Mouse (Mus musculus): ENCODE data around the gene Serpina5. TPM values are rescaled to one million over a fixed set of nuclear protein-coding genes. Genes with fewer than 3 reads are reported as not detected.
A peak's percentile ranks its signal among the peaks of the same experiment; 100 is the strongest.
"Not testable (repeated sequence)": the region's sequence is repeated elsewhere in the genome, so short reads cannot be mapped to it uniquely, and the experiment has no call there.

Gene Serpina5
- total RNA-seq (2021) = not detected
- long read RNA-seq, experiment 1 = 0 reads
- long read RNA-seq, experiment 2 = 0 reads

DNA sequence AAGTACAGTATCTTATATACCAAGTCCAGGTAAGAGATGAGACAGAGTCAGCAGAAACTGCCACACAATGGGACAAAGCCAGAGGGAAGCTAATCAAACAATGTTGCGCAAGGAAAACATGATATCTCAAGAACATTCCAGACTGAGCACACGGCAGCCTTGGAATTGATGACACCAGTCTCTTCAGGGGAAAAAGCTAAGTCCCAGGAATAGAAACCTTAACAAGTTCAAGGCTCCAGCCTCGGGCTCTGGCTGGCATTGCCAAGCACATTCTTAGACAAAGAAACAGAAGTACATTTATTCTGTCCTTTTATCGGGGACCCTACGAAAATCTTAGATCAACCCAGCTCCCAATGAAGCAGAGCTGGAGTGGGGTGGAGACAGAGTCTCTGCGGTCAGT is at the start of gene Serpina5:
Gene Serpina5 (plus strand): TSS at position 346 of the 400 bp plus-strand sequence.
- DNase-seq = no peak

DNA sequence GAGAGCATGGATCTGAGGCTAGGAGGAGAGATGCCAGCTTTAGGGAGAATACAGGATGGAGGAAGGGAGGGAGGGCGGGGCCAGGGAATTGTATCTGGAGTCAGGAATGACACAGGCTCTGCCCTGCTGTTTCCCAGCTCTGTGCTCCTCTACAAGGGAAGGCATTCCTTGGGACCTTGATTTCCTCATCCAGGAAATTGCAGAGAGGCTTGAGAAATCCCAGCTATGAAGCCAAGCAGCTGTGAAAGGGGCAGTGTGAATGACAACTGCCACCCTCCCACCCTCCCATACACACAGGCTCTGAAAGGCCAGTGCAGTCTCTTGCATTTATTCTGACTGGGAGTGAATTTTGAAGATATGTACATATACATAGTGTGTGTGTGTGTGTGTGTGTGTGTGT is 46.9 kb upstream of the Serpina5 start:
- no peak for DNase-seq

- DNase-seq = no peak
Observed at GRCm38 (mm10) chr12:104055755-104056154, 45.2 kb upstream of the Serpina5 start.

- no peak for DNase-seq
Observed at GRCm38 (mm10) chr12:104057050-104057449, 43.9 kb upstream of the Serpina5 start.

DNA sequence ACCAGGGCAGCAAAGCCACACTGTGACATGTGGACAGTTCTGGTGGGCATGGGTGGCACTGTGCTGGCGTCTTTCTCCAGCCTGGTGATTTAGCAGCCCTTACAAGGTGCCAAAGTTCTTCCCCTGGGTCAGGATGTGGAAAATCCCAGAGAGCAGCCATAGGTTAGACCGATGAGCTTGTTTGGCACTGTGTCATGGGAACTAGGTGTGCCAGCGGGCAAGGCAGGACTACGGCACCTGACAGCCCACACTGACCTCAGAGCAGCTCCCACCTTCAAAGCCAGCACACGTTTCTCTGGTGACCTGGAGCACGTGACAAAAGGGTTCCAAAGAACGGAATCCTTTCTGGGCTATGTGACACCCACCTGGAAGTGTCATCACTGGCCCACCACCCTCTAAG is 43.4 kb upstream of the Serpina5 start:
- no peak for DNase-seq

- no peak for DNase-seq
Observed at GRCm38 (mm10) chr12:104060126-104060525, 40.8 kb upstream of the Serpina5 start.

DNA sequence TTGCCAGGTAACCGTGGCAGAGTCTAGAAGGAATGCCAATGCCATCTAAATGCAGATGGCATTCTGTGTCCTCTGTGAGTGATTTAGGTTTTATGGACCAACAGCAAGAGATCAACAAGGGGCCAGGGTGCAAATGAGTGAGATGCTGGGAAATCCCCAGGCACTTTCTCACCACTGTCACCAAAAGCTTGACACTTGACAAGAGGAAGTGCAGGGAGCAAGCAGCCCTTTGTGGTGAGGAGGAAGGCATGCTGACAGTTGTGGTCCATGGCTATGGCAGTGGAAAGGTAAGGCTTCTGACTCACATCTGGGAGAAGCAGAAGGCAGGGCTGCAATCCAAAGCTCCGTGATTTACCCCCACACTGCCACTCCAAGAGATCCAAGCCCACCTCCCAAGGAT is 39.1 kb upstream of the Serpina5 start:
- no peak for DNase-seq

GRCm38 (mm10) chr12:104064532-104064931 is 36.4 kb upstream of the Serpina5 start:
- DNase-seq = no peak

- DNase-seq = no peak
Observed at GRCm38 (mm10) chr12:104064996-104065395, 35.9 kb upstream of the Serpina5 start.

DNA sequence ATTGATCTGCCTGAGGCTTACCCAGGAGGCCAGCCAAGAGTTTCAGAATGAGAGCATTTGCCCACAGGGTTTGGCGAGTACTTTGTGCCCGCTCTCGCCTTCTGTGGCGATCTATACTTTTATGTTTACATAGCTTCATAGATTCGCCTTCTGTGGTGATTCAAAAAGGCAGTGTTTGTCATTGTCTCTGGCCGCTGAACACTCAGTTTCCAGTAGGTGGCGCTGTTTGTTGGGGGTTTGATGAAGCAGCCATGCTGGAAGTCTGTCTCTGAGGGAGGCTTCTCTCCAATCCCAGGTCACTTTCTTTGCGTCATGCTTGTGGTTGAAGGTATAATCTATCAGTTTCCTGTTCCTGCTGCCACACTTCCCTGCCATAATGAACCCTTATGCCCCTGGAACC is 34.7 kb upstream of the Serpina5 start:
- peak; percentile 54 for DNase-seq

GRCm38 (mm10) chr12:104067549-104067948 is 33.4 kb upstream of the Serpina5 start:
- DNase-seq = peak; percentile 46

DNA sequence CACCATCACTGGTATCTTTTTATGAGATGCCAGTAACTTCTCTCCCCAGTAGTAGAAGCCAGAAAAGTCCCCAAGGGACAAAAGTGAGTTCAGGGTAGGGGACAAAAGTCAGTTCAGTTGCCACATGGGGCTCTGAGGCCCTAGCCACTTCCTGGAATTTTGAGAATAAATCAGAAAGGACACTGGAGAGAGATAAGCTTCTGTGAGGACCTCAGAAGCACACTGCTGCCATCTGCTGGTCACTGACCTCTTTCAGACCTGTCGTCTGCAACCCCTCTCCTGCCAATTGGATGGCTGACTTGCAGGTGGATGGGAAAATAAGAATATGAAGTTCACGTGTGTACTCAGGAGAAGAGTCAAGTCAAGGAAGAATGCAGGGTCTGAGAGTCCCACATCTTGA is 31.3 kb upstream of the Serpina5 start:
- peak; percentile 82 for DNase-seq

- no peak for DNase-seq
Observed at GRCm38 (mm10) chr12:104071708-104072107, 29.2 kb upstream of the Serpina5 start.

GRCm38 (mm10) chr12:104072286-104072685 is 28.6 kb upstream of the Serpina5 start:
- no peak for DNase-seq

- DNase-seq = no peak
Observed at GRCm38 (mm10) chr12:104090119-104090518, 10.8 kb upstream of the Serpina5 start.

DNA sequence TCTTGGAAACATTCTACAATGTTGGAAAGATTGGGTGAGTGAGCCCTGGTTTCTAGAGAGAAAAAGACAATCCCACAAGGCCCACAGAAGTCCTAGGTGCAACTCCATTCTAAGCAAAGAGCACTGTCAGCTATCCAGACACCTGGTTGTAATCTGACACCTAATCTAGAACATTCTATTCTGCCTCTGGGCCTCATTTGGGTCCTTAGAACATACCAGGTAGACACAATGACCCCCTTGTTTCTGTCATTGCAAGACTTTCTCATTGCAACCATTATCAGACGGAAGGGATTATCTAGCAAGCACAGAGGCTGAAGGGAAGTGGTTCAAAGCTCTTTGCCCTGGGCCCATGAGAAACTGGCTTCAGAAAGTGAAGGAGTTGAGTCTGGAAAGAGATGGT is 9.6 kb upstream of the Serpina5 start:
- DNase-seq = no peak

GRCm38 (mm10) chr12:104105847-104106246 is 4.9 kb downstream of the Serpina5 start:
- no peak for DNase-seq

- no peak for DNase-seq
Observed at GRCm38 (mm10) chr12:104106919-104107318, 6.0 kb downstream of the Serpina5 start.

DNA sequence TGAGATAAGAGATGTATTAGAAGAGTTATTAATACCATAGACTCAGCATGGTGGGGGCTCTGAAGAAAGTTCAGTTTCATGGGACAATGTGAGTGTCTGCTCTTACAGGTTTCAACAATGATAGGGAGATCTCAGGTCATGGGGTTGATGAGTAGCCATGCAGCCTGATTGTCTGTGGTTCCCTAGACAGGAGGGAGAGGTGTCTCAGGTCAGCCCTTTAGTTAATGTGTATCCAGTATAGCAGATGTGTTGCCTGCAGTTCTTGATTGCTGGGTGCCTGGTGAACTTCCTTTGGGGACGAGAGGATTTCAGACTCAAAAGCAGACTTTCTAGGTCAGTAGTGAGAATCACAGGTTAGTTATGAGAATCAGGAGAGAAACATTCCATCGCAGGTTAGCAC is 7.6 kb downstream of the Serpina5 start:
- DNase-seq = no peak

DNA sequence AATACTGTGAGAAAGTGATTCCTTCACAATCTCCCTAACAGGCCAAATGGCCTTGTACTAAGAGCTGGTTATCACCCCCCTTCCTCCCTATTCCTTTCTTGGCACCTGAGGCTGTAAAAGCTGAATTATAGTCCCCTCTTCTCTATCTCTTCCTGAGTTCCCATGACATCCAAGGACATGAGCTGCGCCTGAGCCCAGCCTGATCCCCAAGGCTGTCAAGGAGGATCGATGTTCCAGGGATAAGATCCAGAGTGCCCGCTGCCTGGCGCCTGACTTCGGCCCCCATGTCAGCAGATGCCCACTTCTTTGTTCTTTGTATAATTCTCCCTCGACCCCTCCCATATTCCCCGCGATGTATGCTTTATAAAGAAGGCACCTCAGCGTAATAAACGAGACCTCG is 11.4 kb downstream of the Serpina5 start, which contains the start of gene Serpina3a:
Gene Serpina3a (plus strand): TSS at position 392 of the 400 bp plus-strand sequence.
- not testable (repeated sequence) for DNase-seq

GRCm38 (mm10) chr12:104114921-104115579 is 14.1 kb downstream of the Serpina5 start:
- DNase-seq = no peak

DNA sequence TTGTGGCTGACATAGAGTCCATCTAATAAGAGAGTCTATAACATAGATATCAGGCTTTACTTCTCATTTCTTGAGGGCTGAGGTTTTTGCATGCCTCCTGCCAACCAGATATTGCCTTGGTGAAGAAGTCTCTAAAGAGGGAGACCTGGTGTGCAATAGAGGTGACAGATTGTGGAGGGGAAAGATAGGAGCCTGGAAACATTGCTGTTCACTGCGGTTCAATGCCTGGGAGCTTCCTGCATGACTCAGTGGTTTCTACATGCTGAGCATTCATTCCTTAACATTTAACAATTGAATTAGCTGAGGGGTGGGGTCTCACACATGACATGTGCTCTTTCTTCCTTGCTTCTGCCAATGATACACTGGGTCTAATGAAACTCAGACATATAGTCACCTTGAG is 22.2 kb downstream of the Serpina5 start:
- no peak for DNase-seq

DNA sequence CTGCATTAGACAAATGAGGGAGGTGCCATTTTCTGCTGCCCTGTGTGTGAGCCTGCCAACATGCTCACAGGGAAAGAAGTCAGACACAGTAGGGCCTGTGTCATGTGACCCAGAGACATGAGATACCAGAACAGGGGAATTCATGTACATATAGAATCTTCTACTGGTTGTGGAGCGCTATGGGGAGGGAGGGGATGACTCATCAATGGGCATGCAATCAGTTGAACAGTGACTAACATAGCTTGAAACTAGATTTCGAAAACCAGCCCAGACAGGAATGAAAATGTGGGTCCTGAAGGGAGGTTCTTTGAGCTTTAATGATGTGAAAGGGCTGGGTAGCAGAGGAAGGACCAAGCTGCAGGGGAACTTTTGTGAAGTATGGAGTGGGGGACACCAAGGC is 23.1 kb downstream of the Serpina5 start:
- DNase-seq = no peak

- DNase-seq = no peak
Observed at GRCm38 (mm10) chr12:104125021-104125560, 24.2 kb downstream of the Serpina5 start.
